Mouse (Mus musculus) v-Abl transformed pro-B cells (cell line): ENCODE measurements around the gene Habp2.

Experiments
- in situ Hi-C, 2 experiments: fragments of 400-800 bp; cut with MboI; formaldehyde crosslinking; loops; one replicate each; pipeline ENCODE4 v1.15.1; 2025; ENCODE audit not compliant: unreplicated experiment in 2 of 2

The Habp2 gene

DNA sequence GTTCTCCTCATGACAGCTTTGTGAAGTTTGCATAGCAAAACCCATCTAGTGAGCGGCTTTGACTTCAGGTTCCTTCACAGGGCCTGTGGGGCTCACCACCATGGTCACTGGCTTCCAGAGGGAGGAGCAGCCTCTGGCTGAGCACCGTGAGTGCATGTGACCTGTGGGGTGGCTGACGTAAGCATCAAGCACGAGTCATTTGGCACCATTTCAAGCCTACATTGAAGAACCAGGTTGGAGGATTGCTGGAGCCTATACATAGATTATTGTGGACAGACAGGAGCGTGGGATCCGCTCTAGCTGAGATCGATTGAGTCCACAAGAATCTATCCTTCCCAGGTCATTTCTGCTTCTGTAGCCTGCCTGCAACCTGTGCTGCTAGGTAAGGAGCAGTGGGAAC, at the start of gene Habp2:
Gene Habp2, plus strand, starts transcription at position 272 of the 400 bp plus-strand sequence.
- in situ Hi-C loops = no loop called here

DNA sequence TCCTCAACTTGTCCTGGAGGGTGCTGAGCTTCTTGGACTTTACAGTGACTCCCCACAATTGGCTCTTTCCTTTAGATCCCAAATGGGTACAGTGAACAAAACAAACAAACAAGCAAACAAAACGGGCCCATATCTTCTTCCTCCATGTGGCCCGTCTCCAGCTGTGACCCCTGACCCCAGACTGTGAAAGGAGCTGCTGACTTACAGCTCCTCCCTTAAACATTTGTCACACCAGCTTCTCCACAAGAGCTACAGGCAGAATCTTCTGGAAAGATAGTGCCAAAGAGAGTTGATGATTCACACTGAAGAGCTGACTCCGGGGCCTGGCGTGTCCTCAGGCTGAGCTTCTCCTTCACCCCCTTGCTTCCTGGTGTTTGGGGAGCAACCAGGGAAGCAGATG, 48.4 kb upstream of the Habp2 start:
- in situ Hi-C loops = loop anchor here in 1 of 2 experiments (25.0 kb wide), 1 partner anchor 1201 kb away; no protein-coding TSS in a partner anchor

DNA sequence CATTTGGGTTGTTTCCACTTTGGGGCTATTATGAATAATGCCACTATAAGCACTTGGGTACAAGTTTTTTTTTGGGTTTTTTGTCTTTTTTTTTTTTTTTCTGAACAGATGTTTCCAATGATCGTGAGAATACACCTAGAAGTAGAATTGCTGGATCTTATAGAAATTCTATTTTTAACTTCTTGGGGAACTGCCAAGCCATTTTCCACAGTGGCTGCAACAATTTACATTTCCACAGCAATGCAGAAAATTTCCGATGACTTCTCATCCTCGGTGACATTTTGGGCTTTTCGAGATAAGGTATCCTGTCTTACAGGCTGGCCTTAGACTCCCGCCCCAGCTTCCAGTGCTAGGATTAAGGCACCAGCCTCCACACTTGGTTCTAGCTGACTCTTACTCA, 41.7 kb upstream of the Habp2 start:
- in situ Hi-C loops = loop anchor here in 1 of 2 experiments (25.0 kb wide), 1 partner anchor 1208 kb away; no protein-coding TSS in a partner anchor

DNA sequence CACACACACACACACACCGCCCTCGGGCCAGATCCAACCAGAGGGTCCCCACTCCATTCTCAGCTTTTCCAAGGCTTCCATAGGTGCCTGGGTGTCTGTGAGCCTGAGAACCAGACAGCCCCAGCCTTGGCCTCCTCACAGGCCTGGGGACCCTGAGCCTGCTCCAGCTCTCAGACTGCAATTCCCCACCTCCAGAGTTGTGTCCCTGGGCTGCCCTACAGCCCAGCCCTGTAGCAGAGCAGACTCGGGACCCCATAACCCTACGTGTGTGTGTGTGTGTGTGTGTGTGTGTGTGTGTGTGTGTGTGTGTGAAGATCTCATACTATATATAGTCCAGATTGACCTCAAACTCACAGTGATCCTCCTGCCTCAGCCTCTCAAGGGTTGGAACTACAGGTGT, 34.1 kb upstream of the Habp2 start:
- in situ Hi-C loops = loop anchor here (5.0 to 25.0 kb wide), 4 partner anchors 916 to 1216 kb away; no protein-coding TSS in a partner anchor

DNA sequence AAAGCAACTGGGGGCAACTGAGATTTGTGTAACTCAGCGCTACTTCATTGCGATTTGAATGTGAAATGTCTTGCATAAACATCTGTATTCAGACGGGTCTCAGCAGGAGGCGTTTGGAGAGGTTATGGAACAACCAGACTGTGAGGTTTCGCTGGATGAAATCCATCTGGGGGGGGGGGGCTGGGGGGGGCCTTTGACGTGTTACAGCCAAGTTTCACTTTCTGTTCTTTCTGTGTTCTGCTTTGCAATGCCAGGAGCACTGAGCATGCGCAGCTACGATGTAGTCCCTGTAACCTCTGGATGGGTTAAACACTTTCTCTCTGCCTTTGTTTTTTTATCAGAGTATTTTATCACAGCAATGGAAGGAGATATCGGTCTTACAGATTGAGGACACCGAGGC, 33.7 kb upstream of the Habp2 start:
- in situ Hi-C loops = loop anchor here (5.0 to 25.0 kb wide), 4 partner anchors 916 to 1216 kb away; no protein-coding TSS in a partner anchor

DNA sequence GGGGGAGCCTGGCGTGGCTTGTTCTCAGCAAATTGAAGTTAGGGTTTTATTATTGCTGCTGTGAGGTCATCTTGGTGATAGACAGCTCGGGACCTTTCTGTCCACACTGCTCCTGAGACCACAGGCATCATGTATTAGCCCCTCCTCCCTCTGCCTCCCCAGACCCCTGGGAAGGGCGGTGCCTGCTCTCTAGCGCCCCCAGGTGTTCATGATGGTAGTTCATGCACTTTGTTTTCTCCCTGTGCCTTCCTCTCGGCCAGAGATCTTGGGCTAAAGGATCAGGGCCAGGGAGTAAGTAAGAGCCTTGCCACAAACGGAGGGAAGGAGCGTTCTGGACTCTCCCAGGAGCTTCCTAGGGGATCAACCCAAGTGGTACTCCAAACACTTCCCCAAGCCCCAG, 32.2 kb upstream of the Habp2 start:
- in situ Hi-C loops = loop anchor here (5.0 to 25.0 kb wide), 4 partner anchors 917 to 1217 kb away; no protein-coding TSS in a partner anchor

DNA sequence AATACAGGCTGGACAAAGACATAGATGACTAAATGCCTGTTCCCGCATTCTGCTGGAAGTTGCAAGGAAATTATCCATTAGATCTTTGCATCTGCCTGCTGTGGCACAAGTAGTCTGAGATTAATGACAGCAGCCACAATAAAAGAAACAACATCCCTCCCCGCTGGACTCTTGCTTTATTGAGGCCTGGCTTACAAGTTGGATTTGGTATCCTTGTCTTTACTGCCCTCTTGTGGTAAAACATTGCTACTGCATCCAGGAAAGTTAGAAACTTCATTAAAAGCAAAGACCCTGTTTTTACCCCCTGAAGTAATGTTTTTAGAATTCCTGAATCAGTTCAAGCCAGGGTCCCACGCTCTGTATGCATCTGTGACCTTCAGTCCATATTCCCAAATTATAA, 31.4 kb upstream of the Habp2 start:
- in situ Hi-C loops = loop anchor here (10.0 to 25.0 kb wide), 3 partner anchors 1031 to 1218 kb away; no protein-coding TSS in a partner anchor

DNA sequence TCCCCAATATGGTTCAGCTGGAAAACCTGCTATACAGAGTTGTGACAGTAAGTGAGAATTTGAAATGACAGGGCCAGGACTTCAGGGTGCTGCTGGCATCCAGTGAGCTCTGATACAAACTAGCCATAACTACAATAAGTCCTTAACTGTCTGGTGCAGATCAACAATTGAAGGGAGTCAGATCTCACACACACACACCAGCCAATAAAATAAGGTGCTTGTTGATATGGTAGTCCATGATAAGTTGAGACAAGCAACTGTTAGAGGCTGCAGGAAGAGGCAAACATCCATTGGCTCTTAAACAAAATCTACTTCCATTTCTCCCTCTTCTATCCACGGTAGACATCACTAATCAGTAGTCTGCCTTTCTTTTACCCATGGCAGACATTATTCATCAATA, 30.7 kb upstream of the Habp2 start:
- in situ Hi-C loops = loop anchor here (10.0 to 25.0 kb wide), 3 partner anchors 1031 to 1219 kb away; no protein-coding TSS in a partner anchor

DNA sequence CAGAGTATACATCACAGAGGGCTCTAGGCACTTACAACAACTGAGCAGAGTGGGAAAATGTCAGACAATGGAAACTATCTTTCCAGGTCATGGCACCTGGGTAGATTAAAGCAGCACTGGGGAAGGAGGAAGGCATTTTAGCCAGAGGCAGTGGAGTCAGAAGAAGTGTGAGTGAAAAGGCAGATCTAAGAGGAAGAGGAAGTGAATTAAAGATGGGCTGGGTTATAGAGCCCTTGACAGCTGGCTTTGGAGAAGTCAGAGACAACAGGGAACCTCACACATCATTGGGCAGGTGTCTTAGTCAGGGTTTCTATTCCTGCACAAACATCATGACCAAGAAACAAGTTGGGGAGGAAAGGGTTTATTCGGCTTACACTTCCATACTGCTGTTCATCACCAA, 30.2 kb upstream of the Habp2 start:
- in situ Hi-C loops = loop anchor here (10.0 to 25.0 kb wide), 3 partner anchors 1032 to 1219 kb away; no protein-coding TSS in a partner anchor

DNA sequence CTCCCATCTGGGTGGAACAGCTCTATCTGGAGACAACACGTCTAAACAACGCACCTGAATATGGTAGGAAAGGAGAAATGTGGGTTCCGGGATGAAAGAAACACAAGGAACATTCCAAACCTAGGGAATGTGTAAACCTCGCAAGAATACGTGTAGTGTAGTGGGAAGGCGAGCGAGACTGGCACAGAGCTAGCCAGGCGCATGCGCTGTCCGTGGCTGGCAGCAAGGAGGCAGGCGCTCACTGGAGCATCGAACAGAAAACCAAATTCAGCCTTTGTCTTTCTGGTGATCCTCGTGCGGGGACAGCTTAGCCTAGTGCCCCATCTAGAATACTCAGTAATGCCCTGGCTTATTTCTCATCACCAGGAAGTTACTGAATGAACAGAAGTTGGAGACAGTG, 23.2 kb upstream of the Habp2 start:
- in situ Hi-C loops = loop anchor here in 1 of 2 experiments (25.0 kb wide), 1 partner anchor 1226 kb away; no protein-coding TSS in a partner anchor

DNA sequence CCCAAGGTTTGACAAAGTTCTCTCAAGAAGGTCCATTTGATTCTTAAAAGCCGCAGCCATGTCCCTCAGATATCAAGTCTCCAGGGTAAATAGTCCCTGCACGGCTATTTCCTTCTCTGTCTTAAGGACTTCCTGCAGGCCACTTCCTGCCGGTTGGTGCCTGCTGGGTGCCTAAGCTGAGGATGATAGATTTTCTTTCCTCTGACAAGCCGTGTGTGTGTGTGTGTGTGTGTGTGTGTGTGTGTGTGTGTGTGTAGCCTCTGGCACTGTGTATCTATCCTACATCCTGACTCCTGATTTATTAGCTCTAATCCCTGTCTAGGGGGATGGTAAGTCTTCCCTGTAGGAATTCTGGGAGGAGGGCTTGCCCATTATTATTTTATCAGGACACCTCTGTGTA, 22.8 kb upstream of the Habp2 start:
- in situ Hi-C loops = loop anchor here in 1 of 2 experiments (25.0 kb wide), 1 partner anchor 1227 kb away; no protein-coding TSS in a partner anchor

DNA sequence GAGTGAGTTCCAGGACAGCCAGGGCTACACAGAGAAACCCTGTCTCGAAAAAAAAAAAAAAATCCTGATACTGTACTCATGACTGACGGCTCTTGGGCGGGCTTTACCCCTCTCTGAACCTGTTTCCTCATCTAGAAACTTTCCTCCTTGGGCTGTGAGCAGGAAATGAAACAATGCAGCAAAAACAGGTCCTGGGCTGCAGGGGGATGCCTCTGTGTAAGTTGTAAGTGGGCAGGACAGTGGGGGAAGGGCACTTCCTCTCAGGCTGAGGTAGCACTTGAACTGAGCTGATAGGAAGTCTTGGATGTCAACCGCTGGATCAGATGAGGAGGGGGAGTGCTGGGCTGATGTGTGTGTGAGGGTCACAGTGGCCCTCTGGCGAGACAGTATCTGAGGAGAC, 21.8 kb upstream of the Habp2 start:
- in situ Hi-C loops = loop anchor here in 1 of 2 experiments (25.0 kb wide), 1 partner anchor 1228 kb away; no protein-coding TSS in a partner anchor

DNA sequence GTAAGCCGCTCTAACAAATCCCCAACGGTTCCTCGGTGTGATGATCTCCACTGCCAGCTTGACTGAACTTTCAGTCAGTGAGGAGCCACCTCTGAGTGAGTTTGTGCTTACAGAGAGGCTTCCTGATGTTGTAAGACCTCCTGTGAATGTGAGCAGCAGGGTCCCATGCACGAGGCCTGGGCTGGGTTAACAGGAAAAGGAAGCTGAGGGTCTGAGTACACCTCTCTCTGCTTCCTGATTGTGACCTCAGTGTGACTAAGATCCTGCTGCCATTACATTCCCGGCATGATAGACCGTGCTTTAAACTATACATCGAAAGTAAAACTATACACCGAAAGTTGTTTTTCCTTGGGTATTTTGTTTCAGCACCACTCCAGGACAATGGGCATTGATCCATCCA, 14.9 kb upstream of the Habp2 start:
- in situ Hi-C loops = loop anchor here in 1 of 2 experiments (25.0 kb wide), 1 partner anchor 1235 kb away; no protein-coding TSS in a partner anchor

DNA sequence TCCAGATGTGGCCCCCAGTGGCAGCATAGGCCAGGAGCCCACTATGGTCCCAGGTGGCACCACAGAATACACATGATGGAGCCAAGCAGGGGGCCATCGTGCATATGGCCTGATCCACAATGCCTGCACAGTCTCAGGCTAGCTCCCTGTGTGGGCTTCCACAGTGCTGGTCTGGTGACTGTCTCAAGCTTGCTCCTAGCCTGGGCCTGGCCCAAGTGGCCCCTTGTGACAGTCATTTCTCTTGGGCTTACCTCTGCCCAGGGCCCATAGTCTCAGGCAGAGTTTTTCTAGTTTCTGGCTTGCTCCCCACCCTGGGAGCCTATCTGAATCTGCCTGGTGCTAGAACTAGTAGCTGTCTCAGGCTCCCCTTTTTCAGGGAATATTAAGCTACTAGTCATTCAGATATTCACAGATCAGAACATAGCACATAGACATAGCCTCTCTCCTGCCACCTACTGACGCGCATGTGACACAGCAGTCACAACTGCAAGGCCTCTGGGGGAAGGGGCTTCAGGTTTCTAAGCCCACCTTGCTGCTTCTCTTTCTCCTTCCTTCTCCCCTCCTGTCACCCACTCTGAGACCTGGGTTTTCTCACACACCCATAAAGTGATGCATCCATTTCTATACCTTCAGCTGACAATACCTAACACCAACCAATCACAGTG, 9.7 kb upstream of the Habp2 start:
- in situ Hi-C loops = no loop called here

DNA sequence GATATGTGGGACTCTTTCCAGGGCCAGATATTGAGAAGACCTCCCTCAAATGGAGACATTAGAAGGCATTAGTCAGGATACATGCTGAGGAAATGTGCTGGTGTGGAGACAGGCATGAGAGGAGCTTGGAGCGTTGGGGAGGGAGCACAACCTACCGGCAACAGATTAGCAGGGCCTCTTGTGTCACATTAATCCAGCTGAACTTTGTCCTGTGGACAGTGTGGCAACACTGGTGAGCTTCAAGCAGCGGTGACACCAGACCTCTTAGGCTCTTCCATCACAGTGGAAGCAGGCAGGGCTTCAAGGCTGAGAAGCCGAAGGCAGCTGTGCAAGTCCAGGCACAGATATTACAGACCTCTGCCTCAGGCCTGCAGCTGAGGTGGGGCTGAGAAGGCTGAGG, 9.0 kb upstream of the Habp2 start:
- in situ Hi-C loops = no loop called here

DNA sequence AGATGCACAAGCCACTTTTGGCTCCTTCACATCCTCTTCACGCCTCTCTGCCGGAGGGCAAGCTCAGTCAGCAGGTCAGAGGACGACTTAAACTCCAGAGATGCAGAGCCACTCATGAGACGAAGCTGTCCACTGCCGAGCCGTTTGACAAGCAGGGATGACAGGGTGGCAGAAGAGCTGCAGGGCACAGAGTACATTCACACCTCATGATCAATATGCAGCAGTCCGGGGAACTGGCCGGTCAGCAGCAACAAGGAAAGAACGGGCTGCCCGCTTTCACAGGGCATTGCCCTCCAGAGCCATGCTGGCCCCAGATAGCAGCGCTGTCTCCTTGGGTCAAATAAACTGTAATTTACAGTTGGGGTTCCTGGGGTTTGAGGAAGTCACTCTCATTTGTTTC, 8.6 kb upstream of the Habp2 start:
- in situ Hi-C loops = no loop called here

DNA sequence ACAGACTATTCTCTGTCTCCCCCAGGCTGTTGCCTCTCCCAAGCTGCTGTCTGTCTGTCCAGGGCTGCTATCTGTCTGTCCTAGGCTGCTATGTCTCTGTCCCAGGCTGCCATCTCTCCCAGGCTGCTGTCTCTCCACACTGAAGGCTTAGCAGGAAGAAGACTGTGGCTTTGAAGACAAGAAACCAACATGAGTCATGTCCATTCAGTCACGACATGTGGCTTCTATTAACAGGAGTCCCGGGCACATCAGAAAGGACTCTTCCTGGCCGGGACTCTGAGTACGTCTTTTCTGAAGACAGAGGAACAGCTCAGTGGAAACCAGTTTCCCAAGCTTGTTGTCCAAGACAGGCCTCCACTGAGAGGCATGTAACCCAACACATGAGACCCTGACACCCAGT, 1.7 kb upstream of the Habp2 start:
- in situ Hi-C loops = no loop called here

DNA sequence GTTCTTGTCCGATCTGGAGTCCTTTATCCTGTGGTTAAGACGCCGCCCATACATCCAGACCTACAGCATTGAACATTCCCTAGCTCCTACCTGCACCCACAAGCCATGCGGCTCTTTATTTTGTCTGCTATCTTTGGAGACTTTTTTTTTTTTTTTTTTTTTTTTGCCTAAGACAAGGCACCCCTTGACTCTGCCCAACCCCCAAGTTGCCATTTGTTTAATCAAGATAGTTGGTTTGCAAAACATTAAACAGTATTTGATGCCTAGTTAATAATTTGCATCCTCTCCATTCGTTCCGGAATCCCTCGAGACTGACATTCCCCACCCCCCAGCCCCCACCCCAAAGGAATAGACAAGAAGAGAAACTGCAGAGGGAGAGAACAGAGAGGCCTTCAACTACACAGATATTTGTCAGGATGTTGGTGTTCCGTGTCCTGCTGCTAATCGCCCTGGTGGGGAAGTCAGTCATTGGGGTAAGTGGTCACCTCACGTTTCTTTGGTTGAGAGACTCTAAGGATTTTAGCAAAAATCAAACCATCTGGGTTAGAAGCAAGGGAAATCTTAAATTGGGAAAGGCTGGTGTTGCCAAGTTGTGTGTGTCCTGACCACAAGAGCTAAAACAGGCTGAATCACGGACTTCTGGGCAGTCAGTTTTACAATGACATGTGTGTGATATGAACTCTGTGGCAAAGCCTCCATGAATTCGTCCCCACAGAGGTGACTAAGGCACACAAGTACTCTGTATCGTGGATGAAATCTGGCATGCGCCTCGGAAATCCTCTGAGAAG, 837 bp downstream of the Habp2 start:
- in situ Hi-C loops = no loop called here

DNA sequence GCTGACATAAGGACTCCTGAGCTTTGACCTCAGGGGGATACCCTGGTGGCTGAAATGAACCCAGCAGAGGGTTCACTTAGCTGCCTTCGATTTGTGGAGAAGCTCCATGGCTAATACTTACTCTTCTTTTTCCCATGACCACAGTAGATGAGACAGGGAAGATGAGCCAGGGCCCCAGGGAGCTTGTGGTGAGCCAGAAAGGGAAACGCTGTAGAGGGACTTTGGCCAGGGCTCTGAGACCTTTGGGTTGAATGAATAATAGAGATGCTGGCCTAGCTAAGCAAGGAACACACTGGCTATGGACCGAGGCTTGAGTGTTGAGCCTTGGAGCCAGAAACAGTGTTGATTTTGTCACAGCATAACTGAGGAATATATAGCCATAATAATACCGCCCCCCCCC, 1.5 kb downstream of the Habp2 start:
- in situ Hi-C loops = no loop called here

DNA sequence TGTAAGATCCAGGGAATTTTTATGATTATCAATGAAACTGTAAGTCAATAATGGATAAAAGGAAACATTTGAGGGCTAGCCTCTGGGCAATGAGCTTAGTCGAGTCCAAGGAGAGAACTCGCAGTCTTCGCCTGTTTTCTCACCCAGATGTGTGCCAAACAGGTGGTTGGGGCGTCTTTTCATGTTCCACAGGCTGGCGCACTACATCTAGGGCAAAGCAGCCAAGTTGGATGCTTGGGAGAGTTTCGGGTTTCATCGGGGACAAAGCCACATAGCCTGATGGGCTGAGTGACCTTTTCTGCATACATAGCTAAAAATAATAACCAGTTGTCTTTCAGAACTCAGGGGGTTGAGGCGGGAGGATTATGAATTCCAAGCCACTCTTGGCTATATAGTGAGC, 2.7 kb downstream of the Habp2 start:
- in situ Hi-C loops = no loop called here

DNA sequence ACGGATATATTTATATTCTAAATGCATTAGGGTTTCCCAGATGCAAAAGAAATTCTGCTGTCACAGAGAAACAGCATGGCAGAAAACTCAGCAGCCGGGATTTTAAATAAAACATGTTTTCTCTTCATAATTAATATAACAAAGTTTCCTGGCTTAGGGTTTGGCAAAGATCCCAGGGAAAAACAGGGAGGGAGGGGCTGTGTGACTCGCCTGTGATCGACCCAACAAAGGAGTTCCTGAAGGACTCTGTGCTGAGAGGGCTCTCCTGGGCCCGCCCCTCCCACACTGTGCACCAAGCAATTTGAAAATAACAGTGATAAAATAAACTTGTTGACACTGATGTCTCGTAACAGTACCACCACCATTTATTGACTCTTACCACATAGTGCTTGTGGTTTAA, 5.0 kb downstream of the Habp2 start:
- in situ Hi-C loops = no loop called here
